Mouse (Mus musculus) left cerebral cortex, adult 18-20 months (tissue): Measurements from ENCODE around the gene Zbed5. TPM values are rescaled to one million over a fixed set of nuclear protein-coding genes. Genes with fewer than 3 reads are reported as not detected.

ENCODE experiments used
- DNase-seq, 2 experiments: peaks; one replicate each; pipeline ENCODE4 v3.0.0; 2021 to 2022; ENCODE audit warnings: low spot score in 2 of 2, mixed read lengths in 1 of 2
- total RNA-seq, 2 experiments: library from RNA; stranded (reverse); gene quantifications; 2 replicates each; pipeline ENCODE4 v1.2.3; 2021

The Zbed5 gene
- total RNA-seq, 2 experiments from 2014 or later, result 7.3 to 7.8 TPM

DNA sequence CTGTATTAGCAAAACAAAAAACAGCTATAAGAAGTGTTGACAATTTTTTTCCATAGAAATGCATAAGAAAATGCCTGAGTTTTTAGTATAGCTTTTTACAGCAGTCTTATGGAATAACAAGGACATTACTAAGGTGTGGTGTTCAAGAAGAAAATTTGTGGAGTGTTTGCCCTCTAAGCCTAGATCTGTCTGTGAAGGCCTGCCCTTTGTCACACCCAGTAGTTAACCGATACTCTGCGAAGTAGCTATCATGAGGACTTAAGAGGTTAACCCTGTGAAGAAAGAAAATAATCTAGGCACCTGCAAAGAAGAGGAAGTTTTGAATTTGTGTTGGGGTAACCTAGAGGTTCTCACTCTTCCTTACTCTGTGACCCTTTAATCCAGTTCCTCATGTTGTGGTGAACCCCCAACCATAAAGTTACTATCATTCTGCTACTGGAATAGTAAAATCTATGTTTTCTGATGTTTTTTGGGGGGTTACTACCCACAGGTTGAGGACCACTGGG lies 52.1 kb downstream of the Zbed5 start:
- no peak for DNase-seq

GRCm38 (mm10) chr5:129952143-129952542 lies 56.6 kb downstream of the Zbed5 start:
- DNase-seq, result no peak

Other genes with a start within 250 kb of the Zbed5 start
- 1 to 10 TPM; 6.2 to 7.2 TPM for gene Zfp11, start 225.6 kb upstream of the Zbed5 start, total RNA-seq
- not detected for gene Sept14, start 187.2 kb upstream of the Zbed5 start, total RNA-seq
- 10 to 100 TPM; 72.8 to 81.5 TPM for gene Mrps17, start 180.2 kb upstream of the Zbed5 start, total RNA-seq
- 10 to 100 TPM; 77.7 to 81.8 TPM for gene Nipsnap2, start 170.7 kb upstream of the Zbed5 start, total RNA-seq
- gene Psph, start 108.3 kb upstream of the Zbed5 start, total RNA-seq, result 10 to 100 TPM; 21.5 to 21.6 TPM
- gene Sumf2, start 48.7 kb upstream of the Zbed5 start, total RNA-seq, result 10 to 100 TPM; 18.8 to 19.8 TPM
- 100 to 1,000 TPM; 475 to 476 TPM for gene Chchd2, start 8.3 kb upstream of the Zbed5 start, total RNA-seq
- gene Phkg1, start 2.8 kb downstream of the Zbed5 start, total RNA-seq, result 10 to 100 TPM; 11.0 to 16.6 TPM
- 1 to 10 TPM; 1.9 to 2.3 TPM for gene Nupr1l, start 12.8 kb downstream of the Zbed5 start, total RNA-seq
- 10 to 100 TPM; 44.9 to 50.8 TPM for gene Vkorc1l1, start 46.2 kb downstream of the Zbed5 start, total RNA-seq
- 10 to 100 TPM; 10.6 to 12.7 TPM for gene Gusb, start 107.3 kb downstream of the Zbed5 start, total RNA-seq
- 10 to 100 TPM; 16.0 to 31.9 TPM for gene Asl, start 133.5 kb downstream of the Zbed5 start, total RNA-seq
- 10 to 100 TPM; 30.4 to 32.7 TPM for gene Crcp, start 133.6 kb downstream of the Zbed5 start, total RNA-seq
- gene Tpst1, start 177.6 kb downstream of the Zbed5 start, total RNA-seq, result 10 to 100 TPM; 34.3 to 34.6 TPM
- 10 to 100 TPM; 14.3 to 14.7 TPM for gene Kctd7, start 249.1 kb downstream of the Zbed5 start, total RNA-seq